Mouse (Mus musculus) cortical plate, adult 2 months (tissue): ENCODE measurements around the gene Eps8l3.

Experiments used
- CTCF ChIP-seq: fragments of 200-500 bp; IDR thresholded peaks from 2 replicates; pipeline ENCODE4 v1.5.1; 2011; ENCODE audit warnings: mild to moderate bottlenecking, control low read depth, low read length; ENCODE audit not compliant: insufficient read depth; ENCODE audit errors: extremely low read depth
- POLR2A ChIP-seq: fragments of 200-500 bp; IDR thresholded peaks from 2 replicates; pipeline ENCODE4 v1.6.1; 2011; ENCODE audit warnings: mild to moderate bottlenecking, low read length, control low read depth; ENCODE audit not compliant: insufficient read depth; ENCODE audit errors: extremely low read depth

DNA sequence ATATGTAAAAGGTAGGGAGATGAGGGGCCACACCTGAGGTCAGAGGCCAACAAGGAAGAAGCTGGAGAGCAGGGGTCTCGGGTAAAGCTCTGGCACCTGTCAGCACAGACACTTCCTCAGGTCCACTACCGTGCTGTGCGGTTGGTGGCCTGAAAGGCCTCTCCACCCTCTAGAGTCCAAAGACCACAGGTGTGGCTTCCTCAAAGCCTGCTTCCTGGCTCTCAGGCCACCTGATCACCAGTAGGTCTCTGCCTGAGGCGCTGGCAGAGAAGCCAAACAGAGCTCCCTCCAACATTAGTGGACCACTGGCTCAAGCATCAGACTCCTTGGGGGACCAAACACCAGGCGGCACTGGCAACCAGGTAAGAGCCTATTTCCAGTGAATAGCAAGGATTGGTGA is at the start of gene Eps8l3:
- TF ChIP-seq POLR2A (no peak), CTCF (no peak)
